Mouse (Mus musculus) liver, adult (tissue): Measurements from ENCODE around the gene D5Ertd579e.

Experiments used
- GATA4 ChIP-seq: IDR thresholded peaks from 2 replicates; pipeline ENCODE4 v1.6.1; 2014; ENCODE audit warnings: mild to moderate bottlenecking, low read length; ENCODE audit not compliant: insufficient replicate concordance

The D5Ertd579e gene

DNA sequence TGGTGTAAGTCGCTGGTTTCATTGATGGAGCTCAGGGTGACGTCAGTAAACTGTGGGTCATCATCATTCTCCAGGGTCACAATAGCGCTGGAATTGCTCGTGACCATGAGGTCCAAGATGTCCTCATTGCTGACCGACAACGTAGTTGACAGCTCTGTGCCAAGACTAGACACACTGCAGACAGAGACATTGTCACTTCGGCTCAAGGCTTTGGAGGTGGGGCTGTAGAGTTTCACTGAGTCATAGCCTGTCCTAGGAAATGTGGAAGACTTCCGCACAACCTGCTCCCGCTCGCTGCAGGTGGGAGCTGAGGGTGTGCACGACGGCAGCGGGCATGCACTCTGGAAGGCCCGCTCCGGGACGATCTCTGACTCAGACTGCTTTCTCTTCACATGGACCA lies 124.5 kb downstream of the D5Ertd579e start:
- TF ChIP-seq GATA4: no peak

DNA sequence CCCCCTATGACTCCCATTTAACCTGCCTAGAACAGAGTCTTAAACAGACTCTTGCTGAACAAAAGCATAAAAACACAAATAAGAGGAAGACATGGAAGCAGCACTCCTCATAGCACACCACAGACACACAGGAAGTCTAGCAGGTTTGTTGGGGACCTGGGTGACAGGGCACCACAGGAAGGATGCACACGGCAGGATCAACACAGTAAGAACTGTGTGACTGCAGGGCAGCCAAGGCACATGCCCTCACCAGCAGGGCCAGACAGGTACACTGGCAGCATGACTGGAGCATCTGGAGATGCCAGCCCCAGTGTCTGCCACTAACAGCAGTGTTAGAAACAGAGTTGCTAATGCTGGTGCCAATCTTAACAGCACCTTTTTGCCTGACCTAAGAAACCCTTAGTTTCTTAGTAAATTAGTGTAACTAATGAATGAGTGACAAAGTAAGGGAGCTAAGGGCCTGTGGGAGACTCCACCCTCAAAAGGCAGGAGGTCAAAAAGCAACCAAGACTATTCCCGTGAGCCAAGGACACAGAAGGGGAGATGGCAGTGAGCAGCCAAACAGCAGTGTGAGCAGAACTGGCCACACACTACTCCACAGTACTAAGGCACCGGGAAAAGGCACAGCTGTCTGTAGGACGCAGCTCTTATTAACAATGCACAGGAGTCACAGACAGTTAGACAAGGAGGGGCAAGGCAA lies 125.1 kb downstream of the D5Ertd579e start:
- TF ChIP-seq GATA4: no peak

DNA sequence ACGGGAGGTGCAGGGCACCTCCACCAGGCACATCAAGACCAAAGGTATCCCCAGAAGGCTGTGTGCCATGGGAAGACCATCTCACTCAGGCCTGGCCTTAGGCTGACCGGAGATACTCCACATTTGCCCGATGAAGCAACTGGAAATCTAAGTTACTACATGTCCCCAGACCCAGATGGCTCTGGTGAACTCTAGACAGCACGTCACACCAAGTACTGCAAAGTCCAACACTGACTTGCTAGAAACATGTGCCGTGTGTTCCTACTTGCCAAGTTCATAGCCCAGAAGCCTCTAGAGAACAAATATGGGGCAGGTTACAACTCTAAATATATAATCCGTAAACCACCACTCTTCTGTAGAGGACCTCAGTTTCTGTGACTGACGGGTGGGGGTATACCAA lies 125.7 kb downstream of the D5Ertd579e start:
- no peak; the same call in 1 of the 2 replicates for TF ChIP-seq GATA4

DNA sequence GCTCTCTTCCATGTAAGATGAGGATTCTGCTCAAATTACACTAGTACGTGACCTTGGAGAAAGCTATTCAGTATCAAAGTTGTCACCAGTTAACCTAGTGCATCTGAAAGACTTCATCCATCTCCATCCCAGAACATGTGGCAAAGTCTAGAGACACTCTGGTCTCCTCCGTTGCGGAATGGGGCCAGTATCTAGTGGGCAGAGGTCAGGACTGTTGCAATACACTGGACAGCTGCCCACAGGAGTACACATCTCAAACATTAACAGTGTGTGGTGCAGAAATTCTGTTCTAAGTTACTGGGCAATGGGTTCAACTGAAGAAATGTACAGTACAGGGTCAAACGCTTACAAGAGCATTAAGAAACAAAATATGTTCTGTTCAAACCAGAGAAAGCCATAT lies 127.7 kb downstream of the D5Ertd579e start:
- TF ChIP-seq GATA4: peak; percentile 67; the same call in 1 of the 2 replicates

GRCm38 (mm10) chr5:36567627-36568026 lies 128.2 kb downstream of the D5Ertd579e start:
- no peak for TF ChIP-seq GATA4

DNA sequence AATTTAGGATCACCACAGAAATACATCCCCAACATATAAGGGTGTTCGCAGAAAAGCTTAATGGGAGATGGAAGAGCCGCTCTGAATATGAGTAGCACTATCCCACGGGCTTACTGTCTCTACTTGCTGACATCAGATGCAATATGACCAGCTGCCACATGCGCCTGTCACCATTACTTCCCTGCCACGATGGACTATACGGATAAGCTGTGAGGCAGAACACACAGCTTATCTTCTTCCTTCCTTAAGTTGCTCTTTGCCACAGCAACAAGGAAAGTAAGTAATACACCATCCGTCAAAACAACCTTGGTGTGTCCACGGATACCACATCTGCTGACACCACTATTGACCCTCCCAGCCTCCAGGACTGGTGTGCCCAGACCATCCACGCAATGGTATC lies 131.3 kb downstream of the D5Ertd579e start:
- peak; percentile 68; the same call in 1 of the 2 replicates for TF ChIP-seq GATA4

GRCm38 (mm10) chr5:36563741-36564140 lies 132.1 kb downstream of the D5Ertd579e start:
- no peak for TF ChIP-seq GATA4

- no peak for TF ChIP-seq GATA4
Measured at GRCm38 (mm10) chr5:36562791-36563445, 132.9 kb downstream of the D5Ertd579e start.

DNA sequence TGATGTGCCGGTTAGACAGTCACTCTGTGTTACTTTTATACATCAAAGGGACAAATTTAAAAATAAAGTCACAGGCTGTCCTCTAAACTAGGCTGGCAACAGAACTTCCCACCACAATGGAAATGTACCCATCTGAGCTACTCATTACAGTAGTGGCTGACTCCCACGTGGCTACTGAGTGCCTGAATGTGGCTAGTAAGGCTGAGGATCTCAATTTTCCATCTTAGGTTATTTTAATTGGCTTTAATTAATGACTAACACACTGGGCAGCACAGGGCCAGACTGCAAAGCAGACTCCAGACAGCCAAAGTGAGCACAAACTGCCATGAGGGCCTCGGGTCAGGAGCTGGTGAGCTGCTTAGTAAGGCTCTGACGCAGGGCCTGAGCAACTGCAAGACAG lies 134.3 kb downstream of the D5Ertd579e start:
- TF ChIP-seq GATA4: no peak

DNA sequence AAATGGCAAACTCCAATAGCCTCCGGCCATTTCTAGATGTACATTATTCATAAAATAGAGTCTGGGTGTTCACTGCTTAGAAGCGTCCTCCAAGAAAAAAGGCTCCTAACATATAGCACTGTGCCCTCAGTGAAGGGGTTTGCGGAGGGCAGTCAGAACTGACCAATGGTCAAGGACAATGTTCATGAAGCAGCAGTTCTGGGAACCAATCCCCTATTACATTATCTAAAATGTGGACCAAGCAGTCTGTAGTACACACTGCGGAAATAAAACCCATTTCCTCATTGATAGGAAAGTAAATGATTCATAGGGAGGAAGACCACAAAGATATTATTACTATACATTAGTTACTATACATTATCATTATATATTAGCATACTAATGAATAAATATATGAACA lies 135.3 kb downstream of the D5Ertd579e start:
- TF ChIP-seq GATA4: no peak

GRCm38 (mm10) chr5:36559510-36560235 lies 136.2 kb downstream of the D5Ertd579e start:
- no peak for TF ChIP-seq GATA4

DNA sequence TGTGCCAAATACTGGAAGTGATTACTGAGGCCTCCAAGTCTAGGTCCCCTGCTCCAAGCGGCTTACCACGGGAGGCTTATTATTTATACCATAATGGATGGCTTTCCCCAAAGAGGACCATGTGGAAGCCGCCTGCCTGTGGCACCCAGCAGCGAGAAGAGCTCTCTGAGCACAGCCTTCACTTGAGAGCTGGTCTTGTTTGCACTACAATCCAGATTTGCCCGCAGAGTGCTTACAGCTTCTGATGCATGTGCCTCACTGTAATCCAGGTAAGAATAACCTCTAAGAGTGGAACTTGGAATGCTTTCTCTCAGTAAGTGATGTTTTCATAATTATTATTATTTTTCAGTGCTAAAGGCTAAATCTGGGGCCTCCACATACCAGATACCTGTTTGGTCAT lies 136.7 kb downstream of the D5Ertd579e start:
- no peak for TF ChIP-seq GATA4

DNA sequence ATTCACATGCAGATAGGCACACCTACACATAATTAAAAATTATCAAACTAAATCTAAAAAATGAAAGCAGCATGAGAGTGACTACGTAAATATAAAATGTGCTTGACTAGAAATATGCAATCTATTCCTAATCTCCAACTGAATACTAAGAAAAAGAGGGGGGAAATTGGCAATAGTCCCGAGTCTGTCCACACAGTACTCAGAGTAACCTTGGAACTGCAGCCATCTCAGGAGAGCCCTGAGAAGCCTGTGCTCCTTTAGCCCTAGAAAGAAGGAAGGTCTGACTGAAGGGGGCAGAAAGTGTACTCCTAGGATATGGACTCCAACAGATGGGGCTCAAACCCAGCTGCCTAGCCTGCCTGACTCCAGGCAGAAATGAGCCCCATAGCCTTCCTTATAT lies 137.3 kb downstream of the D5Ertd579e start:
- TF ChIP-seq GATA4: no peak

DNA sequence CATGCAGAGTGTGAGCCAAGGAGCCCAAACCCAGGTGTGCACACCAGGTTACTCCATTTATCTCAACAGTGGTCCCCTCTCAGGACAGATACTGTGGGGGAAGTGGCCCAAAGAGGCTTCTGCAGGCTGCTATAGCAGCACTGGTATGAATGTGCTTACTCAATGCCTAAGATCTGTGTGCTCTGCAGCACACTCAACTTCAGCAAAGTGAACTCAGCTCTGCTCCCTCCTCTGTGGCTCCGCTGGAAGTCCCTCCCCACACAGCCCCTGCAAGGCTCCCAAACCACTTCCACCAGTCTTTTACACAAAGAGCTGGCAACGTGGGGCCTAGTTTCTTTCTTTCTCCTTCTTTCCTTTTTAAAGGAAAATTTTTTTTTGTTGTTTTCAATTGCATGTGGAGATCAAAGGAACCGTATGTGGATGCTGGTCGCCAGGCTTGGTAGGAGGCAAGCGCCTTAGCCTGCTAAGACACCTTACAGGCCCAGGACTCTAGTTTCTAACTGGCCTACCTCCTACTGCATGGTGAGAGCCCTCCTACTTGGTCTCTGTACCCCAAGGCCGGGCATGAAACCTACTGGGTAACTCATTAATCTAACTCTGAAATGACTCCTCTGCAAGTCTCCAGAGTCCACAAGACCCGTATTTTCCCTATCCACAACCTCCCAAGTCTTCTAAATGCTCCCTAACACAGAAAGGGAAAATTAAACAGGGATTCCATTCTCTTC lies 138.1 kb downstream of the D5Ertd579e start:
- TF ChIP-seq GATA4: no peak

DNA sequence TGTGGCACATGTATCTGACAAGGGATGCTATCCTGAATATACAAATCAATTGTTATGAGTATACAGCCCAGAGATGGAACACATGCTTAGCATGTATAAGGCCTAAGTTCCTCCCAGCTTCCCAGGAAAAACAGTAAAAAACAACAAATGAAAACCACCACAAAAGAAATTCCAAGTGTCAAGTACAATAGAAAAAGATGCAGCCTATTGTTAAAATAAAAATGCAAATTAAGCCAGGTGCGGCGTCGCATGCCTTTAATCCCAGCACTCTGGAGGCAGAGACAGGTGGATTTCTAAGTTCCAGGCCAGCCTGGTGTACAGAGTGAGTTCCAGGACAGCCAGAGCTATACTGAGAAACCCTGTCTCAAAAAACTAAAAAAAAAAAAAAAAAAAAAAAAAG lies 138.9 kb downstream of the D5Ertd579e start:
- TF ChIP-seq GATA4: no peak
